Mouse (Mus musculus) embryonic stem cell, embryonic (primary cell): ENCODE measurements around the gene Map2.

Experiments used
- CTCF ChIA-PET, 4 experiments: fragments of 300-600 bp in 2 of 4; fragments of 350-600 bp in 2 of 4; sonication (Branson Sonifier 250); formaldehyde crosslinking; loops; one replicate each; lab custom pipeline; 2022; ENCODE audit warnings: inconsistent platforms in 2 of 4; lab: Charles Lee
- POLR2A ChIA-PET, 4 experiments: fragments of 300-600 bp in 2 of 4; fragments of 350-600 bp in 2 of 4; sonication (Branson Sonifier 250); formaldehyde crosslinking; loops; one replicate each; lab custom pipeline; 2022; ENCODE audit warnings: antibody characterized with exemption in 4 of 4, inconsistent platforms in 1 of 4; lab: Charles Lee

Map2 gene

GRCm38 (mm10) chr1:66449471-66449870 is 274.4 kb downstream of the Map2 start:
- ChIA-PET POLR2A (no interaction called here), CTCF (no interaction called here)

- ChIA-PET POLR2A (interaction anchor here in 2 of 4 experiments (0.6 kb wide), 2 partner anchors 18 to 255 kb away, joined by 3 to 5 read pairs; no protein-coding TSS in a partner anchor), CTCF (no interaction called here)
These were observed 281.5 kb downstream of the Map2 start for GRCm38 (mm10) chr1:66456580-66456979.

- ChIA-PET CTCF (no interaction called here), POLR2A (interaction anchor here in 1 of 4 experiments (0.6 kb wide), 1 partner anchor 93 kb away, joined by 3 read pairs; no protein-coding TSS in a partner anchor)
These were observed 282.7 kb downstream of the Map2 start for GRCm38 (mm10) chr1:66457747-66458146.

GRCm38 (mm10) chr1:66459394-66459793 is 284.3 kb downstream of the Map2 start:
- POLR2A ChIA-PET, result interaction anchor here in 1 of 4 experiments (0.8 kb wide), 1 partner anchor 8 kb away, joined by 3 read pairs; no protein-coding TSS in a partner anchor
- CTCF ChIA-PET, result no interaction called here

- ChIA-PET POLR2A (no interaction called here), CTCF (no interaction called here)
These were observed 285.8 kb downstream of the Map2 start for GRCm38 (mm10) chr1:66460850-66461249.

GRCm38 (mm10) chr1:66467821-66468703 is 293.0 kb downstream of the Map2 start, which contains the start of gene Unc80:
Gene Unc80, plus strand, starts transcription at chr1:66468367.
- POLR2A ChIA-PET, result interaction anchor here in 2 of 4 experiments (0.6 to 0.8 kb wide), 2 partner anchors 18 to 228 kb away, joined by 3 read pairs; no protein-coding TSS in a partner anchor
- CTCF ChIA-PET, result interaction anchor here in 3 of 4 experiments (0.5 to 0.6 kb wide), 3 partner anchors 101 to 428 kb away, joined by 3 read pairs; no protein-coding TSS in a partner anchor

- ChIA-PET POLR2A (no interaction called here), CTCF (interaction anchor here in 2 of 4 experiments (0.5 to 0.6 kb wide), 2 partner anchors 384 to 428 kb away, joined by 3 read pairs; no protein-coding TSS in a partner anchor)
These were observed 293.6 kb downstream of the Map2 start for GRCm38 (mm10) chr1:66468704-66469020.

- ChIA-PET POLR2A (no interaction called here), CTCF (no interaction called here)
These were observed 307.7 kb downstream of the Map2 start for GRCm38 (mm10) chr1:66482751-66483150.
